Mouse (Mus musculus): ENCODE measurements at regions not wholly inside any gene's neighbourhood (a gene's known extent, or its start where the extent isn't known, plus 50 kb on each side); places are given as distances from the start of the nearest gene placed in this dataset.

DNA sequence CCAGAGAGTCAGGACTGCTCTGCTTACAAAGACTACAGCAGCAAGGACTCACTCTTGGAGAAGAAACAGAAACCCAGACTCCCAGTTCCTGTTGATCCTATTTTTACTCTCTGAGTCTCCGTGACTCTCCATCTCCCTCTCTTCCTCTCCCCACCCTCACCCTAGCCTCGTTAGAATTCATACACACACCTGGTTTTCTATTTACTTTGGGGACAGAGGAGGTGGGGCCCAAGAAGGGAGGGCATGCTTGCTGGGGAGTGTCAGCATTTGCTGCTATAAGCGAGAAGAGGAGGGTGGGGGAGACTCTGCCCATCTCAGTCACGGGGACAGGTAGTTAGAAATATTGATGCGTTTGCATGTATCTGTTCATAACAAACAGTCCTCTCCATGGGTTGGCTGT is 129.6 kb upstream of the Runx1 start:
- H3K4me2 ChIP-seq, result no peak overlapping the region
- H3K9ac ChIP-seq, result no peak overlapping the region
- H3K36me3 ChIP-seq, result no peaks in the 10 kb centered on the region
- 70% methylated on average over 5 of the region's 5 CpGs for WGBS
- H3K9me3 ChIP-seq, result no peaks in the 10 kb centered on the region
- no peak overlapping the region for H3K27ac ChIP-seq (replicated peaks)
- H3K4me1 ChIP-seq (replicated peaks), result no peaks in the 10 kb centered on the region; the same call in 1 of the 2 replicates
- ATAC-seq (ENCODE audit: low read depth), result no peak
- H3K4me3 ChIP-seq, result no peak overlapping the region
- no peaks in the 10 kb centered on the region for H3K27me3 ChIP-seq

DNA sequence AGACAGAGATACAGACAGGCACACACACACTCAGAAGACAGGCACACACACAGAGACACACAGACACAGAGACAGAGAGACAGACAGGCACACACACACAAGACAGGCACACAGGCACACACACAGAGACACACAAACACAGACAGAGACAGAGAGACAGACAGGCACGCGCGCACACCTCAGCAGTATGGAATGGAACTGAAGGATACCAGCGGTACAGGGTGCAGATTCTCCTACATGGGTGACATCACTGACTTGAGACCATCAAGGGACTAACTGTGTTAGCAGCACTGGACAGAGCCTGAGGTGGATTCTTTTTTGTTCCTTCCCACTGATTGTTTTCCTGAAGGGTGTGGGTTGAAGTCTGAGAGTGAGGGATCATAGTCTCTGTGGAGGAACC is 129.1 kb upstream of the Runx1 start:
- no peak for ATAC-seq (ENCODE audit: low read depth)
- WGBS, result 94% methylated on average over 4 of the region's 4 CpGs

DNA sequence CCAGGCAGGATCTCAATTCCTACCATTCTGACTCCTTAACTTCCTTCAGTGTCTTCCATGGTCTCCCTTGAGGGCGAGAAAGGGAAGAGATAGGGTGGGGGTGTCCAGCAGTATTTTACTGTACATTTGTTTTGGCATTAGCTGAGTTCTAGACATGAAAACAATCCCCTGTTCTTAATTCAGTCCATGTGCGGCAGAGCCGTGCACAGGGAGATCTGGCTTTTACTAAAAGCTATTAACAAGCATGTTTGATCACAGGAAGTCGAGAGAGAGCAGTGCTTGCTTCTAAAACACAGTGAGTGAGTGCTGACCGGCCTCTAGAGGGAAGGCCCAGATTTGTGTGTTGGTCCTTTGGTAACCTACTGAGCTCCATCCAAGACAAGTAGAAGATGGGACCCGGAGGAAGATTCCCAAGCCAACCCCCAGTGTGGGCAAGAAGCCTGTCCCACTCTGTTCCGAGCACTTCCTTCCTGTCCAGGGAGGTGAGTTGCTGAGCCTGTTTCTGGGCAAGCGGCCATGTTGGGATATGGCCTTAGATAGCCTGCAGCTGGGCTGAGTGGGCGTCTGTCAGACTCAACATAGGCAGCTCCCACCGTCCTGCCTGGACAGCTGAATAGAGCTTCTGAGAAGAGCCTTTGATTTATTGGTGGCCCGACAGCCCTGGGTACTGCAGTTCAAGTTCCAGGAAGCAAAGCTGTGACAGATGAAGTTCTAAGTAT is 128.1 kb upstream of the Runx1 start:
- no peaks in the 10 kb centered on the region; the same call in 1 of the 2 replicates for H3K4me1 ChIP-seq (replicated peaks)
- no peaks in the 10 kb centered on the region for H3K27me3 ChIP-seq
- 0 out of 2 replicates have a peak, but pooled peaks have one; percentile 43 for ATAC-seq (ENCODE audit: low read depth)
- H3K27ac ChIP-seq (replicated peaks), result 0 out of 2 replicates have a peak overlapping the region, but pooled peaks have one; percentile 13
- WGBS, result 61% methylated on average over 11 of the region's 11 CpGs
- no peak overlapping the region for H3K9ac ChIP-seq
- H3K9me3 ChIP-seq, result no peaks in the 10 kb centered on the region
- no peak overlapping the region for H3K4me2 ChIP-seq
- no peak overlapping the region for H3K4me3 ChIP-seq
- H3K36me3 ChIP-seq, result no peaks in the 10 kb centered on the region

More for the DNA sequence above, 129.1 kb upstream of the Runx1 start:
- Histone ChIP-seq H3K4me3 (no peak overlapping the region), H3K36me3 (no peaks in the 10 kb centered on the region), H3K4me2 (no peak overlapping the region), H3K4me1 (replicated peaks) (no peaks in the 10 kb centered on the region; the same call in 1 of the 2 replicates), H3K9me3 (no peaks in the 10 kb centered on the region), H3K9ac (no peak overlapping the region), H3K27ac (replicated peaks) (no peak overlapping the region), H3K27me3 (no peaks in the 10 kb centered on the region)

DNA sequence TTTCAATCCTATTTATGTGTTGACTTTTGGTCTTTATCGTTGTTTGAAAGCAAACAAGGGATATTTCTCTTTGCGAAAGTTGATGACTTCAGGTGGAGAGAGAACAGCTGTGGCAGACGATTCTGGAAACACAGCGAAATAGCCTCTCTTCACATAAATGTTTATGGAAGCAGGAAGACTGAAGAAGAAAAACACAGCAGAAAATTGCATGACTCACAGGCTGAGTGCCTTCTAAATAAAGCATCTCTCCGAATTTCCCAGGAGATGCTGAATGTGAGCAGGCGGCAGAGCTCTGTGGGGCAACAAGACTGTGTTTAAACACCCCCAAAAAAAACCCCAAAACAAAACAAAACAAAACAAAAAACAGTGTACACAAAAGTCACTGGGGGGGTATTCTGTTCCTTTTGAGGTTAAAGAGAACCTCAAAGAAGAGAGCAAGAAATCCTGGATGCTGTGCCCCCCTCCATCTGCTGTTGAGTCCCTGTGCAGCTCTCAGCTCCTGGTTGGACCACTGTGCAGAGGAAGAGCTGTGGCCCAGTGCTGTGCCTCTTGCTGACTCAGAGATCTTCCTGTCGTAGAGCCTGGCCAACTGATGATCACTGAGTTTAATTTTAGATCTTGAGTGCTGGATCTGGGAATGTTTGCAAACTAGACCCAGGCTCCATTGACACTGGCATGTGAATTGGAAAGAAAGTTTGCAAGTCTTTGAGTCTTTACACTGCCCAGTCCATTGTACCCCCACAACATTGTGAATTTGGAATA is 126.6 kb upstream of the Runx1 start:
- Histone ChIP-seq H3K4me2 (no peak overlapping the region), H3K4me3 (no peak overlapping the region), H3K27ac (replicated peaks) (no peak overlapping the region), H3K9me3 (no peaks in the 10 kb centered on the region), H3K9ac (no peak overlapping the region), H3K27me3 (no peaks in the 10 kb centered on the region), H3K36me3 (no peaks in the 10 kb centered on the region), H3K4me1 (replicated peaks) (no peaks in the 10 kb centered on the region; the same call in 1 of the 2 replicates)
- ATAC-seq (ENCODE audit: low read depth), result no peak
- WGBS, result 72% methylated on average over 7 of the region's 7 CpGs

DNA sequence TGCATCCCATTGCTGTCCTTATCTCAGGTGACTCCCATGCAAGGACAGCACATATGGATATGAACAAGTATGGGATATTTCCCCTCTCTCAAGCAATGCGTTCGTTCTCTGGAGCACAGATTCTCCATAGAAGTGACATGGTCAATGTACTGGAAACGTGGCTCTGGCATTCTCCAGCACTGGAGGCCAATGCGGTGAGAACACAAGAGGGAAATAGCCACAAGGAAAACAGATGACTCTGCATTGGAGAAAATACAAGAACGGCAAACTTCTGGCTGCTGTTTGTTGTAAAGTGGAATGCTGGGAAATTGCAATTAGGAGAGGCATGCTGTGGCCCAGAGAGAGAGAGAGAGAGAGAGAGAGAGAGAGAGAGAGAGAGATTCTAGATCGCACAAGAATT is 125.6 kb upstream of the Runx1 start:
- H3K4me2 ChIP-seq, result no peak overlapping the region
- H3K4me3 ChIP-seq, result no peak overlapping the region
- H3K9me3 ChIP-seq, result no peaks in the 10 kb centered on the region
- WGBS, result 84% methylated on average over 6 of the region's 6 CpGs
- no peaks in the 10 kb centered on the region for H3K27me3 ChIP-seq
- no peak overlapping the region for H3K9ac ChIP-seq
- H3K36me3 ChIP-seq, result no peaks in the 10 kb centered on the region
- H3K4me1 ChIP-seq (replicated peaks), result no peaks in the 10 kb centered on the region; the same call in 1 of the 2 replicates
- ATAC-seq (ENCODE audit: low read depth), result no peak
- H3K27ac ChIP-seq (replicated peaks), result no peak overlapping the region

DNA sequence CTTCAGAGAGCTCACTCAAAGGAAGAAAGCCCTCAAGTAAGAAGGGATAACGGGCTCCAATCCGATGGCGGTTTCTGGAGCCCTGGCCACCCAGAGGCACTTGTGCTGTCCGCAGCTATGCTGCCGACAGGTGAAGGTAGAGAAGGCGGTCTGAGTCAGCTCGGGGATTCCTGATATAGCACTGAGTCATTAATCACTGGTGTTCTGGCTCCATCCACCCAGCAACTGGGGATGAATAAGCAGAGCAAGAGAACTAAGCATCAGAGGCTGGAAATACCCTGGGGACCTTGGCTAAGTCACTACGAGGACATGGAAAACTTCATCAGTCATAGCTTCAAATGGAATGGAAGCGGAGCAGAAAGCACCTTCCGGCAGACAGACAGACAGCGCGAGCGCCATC is 122.5 kb upstream of the Runx1 start:
- no peak for ATAC-seq (ENCODE audit: low read depth)
- Histone ChIP-seq H3K27ac (replicated peaks) (no peak overlapping the region), H3K36me3 (no peaks in the 10 kb centered on the region), H3K27me3 (no peaks in the 10 kb centered on the region), H3K4me2 (no peak overlapping the region), H3K9me3 (no peaks in the 10 kb centered on the region), H3K9ac (no peak overlapping the region), H3K4me1 (replicated peaks) (no peaks in the 10 kb centered on the region), H3K4me3 (no peak overlapping the region)
- 93% methylated on average over 13 of the region's 13 CpGs for WGBS

DNA sequence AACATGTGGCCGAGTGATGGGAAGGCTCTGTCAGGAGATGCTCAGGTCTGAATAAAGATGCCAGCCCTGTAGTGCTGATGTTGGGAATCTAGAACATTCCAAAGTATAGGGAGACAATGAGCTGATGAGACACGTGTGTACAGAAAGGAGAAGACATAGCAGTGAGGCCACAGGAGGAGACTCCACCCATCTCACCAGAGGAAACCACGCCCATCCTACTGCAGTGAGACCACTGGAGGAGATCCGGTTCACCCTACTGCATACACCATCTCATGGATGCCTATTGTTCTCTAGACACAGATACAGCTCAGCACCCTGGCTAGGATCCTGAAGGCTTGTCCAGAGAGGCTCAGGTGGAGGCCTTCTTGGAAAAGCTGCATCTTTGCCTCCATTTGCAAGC is 120.6 kb upstream of the Runx1 start:
- H3K36me3 ChIP-seq, result no peaks in the 10 kb centered on the region
- H3K4me3 ChIP-seq, result no peak overlapping the region
- ATAC-seq (ENCODE audit: low read depth), result no peak
- no peaks in the 10 kb centered on the region for H3K4me1 ChIP-seq (replicated peaks)
- no peak overlapping the region for H3K9ac ChIP-seq
- H3K9me3 ChIP-seq, result no peaks in the 10 kb centered on the region
- H3K4me2 ChIP-seq, result no peak overlapping the region
- no peak overlapping the region for H3K27ac ChIP-seq (replicated peaks)
- 86% methylated on average over 4 of the region's 4 CpGs for WGBS
- H3K27me3 ChIP-seq, result no peaks in the 10 kb centered on the region

DNA sequence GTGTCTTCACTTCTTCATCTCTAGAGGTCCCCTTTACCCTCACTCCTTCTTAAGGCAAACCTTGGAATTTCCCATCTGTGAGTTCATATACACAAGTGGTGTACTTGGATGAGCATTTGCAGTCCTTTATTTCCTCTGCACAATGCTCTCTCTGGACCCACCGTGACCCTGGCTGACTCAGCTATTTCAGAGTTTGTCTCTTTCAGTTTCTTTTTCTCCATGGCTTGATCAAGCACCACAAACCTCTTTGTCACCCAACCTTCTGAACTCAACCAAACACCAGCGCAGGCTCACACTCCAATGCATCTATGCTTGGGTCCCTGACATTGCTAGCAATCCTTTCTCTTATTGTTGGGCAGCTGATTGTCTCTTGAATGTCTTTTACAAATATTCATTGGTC is 118.0 kb upstream of the Runx1 start:
- no peaks in the 10 kb centered on the region for H3K27me3 ChIP-seq
- peaks cover 6% of the 10 kb centered on the region; the same call in 1 of the 2 replicates for H3K4me1 ChIP-seq (replicated peaks)
- 74% methylated on average over 2 of the region's 2 CpGs for WGBS
- H3K9ac ChIP-seq, result no peak overlapping the region
- no peak overlapping the region for H3K4me3 ChIP-seq
- H3K4me2 ChIP-seq, result no peak overlapping the region
- no peaks in the 10 kb centered on the region for H3K9me3 ChIP-seq
- H3K27ac ChIP-seq (replicated peaks), result no peak overlapping the region
- no peak for ATAC-seq (ENCODE audit: low read depth)
- no peaks in the 10 kb centered on the region for H3K36me3 ChIP-seq

DNA sequence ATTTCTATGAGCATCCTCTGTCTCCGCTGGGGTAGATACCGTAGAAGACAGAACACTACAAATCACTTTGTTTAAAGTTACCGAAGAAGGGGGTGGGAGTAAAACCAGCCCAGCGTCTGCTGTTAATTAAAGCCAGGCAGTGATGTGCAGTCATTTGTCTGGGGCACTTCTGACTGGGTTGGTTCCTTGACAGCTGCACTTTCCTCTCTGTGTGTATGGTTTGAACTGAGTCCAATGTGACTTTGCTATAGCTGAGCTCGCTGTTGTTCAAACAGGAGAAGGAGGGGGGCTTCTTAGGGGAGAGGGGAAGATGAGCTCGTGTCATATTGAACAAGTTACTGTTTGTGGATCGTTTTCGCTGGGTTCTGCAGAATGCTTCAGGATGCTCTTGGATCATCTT is 113.7 kb upstream of the Runx1 start:
- Histone ChIP-seq H3K27me3 (no peaks in the 10 kb centered on the region), H3K4me1 (replicated peaks) (peaks cover 6% of the 10 kb centered on the region; the same call in 1 of the 2 replicates), H3K36me3 (no peaks in the 10 kb centered on the region), H3K27ac (replicated peaks) (no peak overlapping the region), H3K4me2 (no peak overlapping the region), H3K9me3 (no peaks in the 10 kb centered on the region), H3K9ac (no peak overlapping the region), H3K4me3 (no peak overlapping the region)
- no peak for ATAC-seq (ENCODE audit: low read depth)
- 62% methylated on average over 8 of the region's 8 CpGs for WGBS

DNA sequence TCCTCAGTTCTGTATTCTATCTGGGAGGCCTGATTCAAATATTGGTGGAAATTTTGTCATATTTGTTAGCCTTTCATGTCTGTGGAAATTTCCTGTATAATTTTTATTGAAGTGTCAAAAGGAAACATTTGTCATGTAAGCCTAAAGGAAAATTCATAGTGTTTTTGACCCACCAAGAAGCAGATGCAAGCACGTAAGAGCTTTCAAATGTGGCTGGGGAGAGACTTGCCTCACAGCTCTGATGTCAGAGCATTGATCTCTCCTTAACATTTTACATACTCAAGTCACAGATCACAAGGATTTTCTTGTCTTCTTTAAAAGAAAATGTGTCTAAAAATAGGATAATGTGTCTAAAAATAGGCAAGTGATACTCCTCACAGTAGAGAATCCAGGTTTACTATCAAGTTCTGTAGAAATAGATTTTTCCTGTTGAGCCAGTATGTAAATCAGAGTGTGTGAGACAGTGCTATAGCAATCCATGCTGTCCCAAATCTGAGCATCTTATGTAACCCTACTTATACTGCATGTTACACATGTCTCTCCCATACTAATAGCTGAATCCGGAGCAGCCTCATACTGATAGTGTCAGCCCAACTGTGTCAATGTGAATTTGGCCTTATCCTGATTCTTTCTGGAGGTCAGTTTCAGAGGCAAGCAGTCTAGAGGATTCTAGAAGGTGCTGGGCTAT is 110.0 kb upstream of the Runx1 start:
- Histone ChIP-seq H3K27me3 (no peaks in the 10 kb centered on the region), H3K27ac (replicated peaks) (no peak overlapping the region), H3K9me3 (no peaks in the 10 kb centered on the region), H3K4me3 (no peak overlapping the region), H3K36me3 (no peaks in the 10 kb centered on the region), H3K4me2 (no peak overlapping the region), H3K4me1 (replicated peaks) (peaks cover 6% of the 10 kb centered on the region; the same call in 1 of the 2 replicates), H3K9ac (no peak overlapping the region)
- 88% methylated on average over 2 of the region's 2 CpGs for WGBS
- ATAC-seq (ENCODE audit: low read depth), result no peak

DNA sequence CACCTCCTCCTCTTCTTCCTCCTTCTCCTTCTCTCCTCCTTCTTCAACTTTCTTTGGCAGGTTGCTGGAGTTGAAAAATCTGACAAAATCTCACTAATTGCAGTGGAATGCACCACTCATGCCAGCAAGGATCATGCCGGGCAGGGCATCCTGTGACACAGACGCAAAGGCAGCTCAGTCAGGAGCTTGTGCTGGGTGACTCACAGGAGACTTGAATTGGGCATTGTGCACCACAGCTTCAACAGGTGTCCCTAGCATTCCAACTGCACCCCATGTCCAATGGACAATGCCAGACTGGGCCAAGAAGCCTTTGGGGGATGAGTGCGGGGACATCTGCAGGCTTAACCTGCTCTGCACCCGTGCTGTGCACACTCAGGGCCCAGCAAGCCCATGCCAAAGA is 104.2 kb upstream of the Runx1 start:
- Histone ChIP-seq H3K27me3 (no peaks in the 10 kb centered on the region), H3K4me1 (replicated peaks) (peaks cover 13% of the 10 kb centered on the region), H3K4me2 (no peak overlapping the region), H3K9ac (no peak overlapping the region), H3K36me3 (no peaks in the 10 kb centered on the region), H3K9me3 (no peaks in the 10 kb centered on the region), H3K4me3 (no peak overlapping the region), H3K27ac (replicated peaks) (no peak overlapping the region)
- ATAC-seq (ENCODE audit: low read depth), result no peak
- WGBS, result 87% methylated on average over 4 of the region's 4 CpGs

DNA sequence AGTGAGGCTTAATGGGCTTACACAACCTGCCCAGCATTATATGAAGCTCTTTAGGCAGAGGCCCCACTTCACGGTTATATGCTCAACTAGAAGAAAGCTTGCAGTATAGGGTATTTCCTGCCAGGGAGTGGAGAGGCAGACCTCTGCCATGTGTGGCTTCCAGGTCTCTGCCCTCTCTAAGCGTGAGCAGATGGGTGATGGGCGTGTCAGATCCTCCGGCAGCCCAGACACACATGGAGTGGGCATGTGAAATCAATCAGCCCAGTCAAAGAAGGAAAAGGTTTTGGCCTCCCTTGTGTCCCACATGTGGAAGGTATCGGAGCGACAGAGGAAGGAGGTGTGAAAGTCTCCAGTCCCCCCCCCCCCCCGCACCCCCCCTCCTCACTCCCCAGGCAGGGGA is 102.3 kb upstream of the Runx1 start:
- Histone ChIP-seq H3K4me1 (replicated peaks) (peaks cover 13% of the 10 kb centered on the region), H3K4me2 (no peak overlapping the region), H3K4me3 (no peak overlapping the region), H3K27ac (replicated peaks) (no peak overlapping the region), H3K9me3 (no peaks in the 10 kb centered on the region), H3K27me3 (no peaks in the 10 kb centered on the region), H3K9ac (no peak overlapping the region), H3K36me3 (no peaks in the 10 kb centered on the region)
- no peak for ATAC-seq (ENCODE audit: low read depth)
- whole genome bisulfite sequencing, result 64% methylated on average over 7 of the region's 7 CpGs

Measured in neural tube, embryonic 13.5 days (tissue).